In the genomic region with DNA sequence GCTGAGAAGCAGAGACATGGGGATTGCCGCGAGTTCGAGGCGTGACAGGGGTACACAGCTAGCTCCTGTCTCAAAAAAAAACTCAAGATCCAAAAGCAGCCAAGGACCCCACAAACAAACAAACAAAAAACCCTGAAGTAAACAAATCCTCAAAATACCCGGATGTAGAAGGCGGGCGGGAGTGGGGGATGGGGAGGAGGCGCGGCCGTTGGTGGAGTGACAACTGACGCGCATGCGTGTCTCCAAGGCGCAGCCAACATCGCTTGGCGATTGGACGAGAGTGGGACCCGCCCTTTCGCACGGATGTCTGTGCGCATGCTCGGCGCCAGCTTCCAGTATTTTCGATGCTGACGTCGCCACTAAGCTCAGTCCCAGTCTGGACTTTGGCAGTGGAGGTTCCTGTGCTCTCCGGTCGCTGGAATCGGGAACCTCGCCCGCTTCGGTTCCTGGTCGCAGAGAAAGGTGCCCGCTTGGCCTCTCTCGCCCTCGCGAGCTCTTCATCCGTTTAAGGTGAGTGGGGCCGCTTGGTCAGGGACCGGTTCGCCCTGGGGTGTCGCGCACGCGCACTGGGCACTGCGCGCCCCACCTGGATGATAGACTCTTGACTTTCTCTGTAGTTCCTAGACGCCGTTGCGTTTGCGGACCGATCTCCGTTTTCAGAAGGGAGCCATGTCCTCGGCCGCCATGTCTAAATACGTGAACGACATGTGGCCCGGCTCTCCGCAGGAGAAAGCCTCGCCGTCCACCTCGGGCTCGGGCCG, we compare ENCODE assay signal across 8 mouse cellular contexts. TPM values are rescaled to one million over a fixed set of nuclear protein-coding genes. Genes with fewer than 3 reads are reported as not detected.
DNase-seq lines count a peak whose midpoint lies in the region; ATAC-seq lines count a peak whose summit lies in the region.

Gene Rsrp1 (plus strand): TSS at position 335 of the 761 bp plus-strand sequence.

- H3K4me1 ChIP-seq in intestine, embryonic 14.5 days (replicated peaks; ENCODE audit: control insufficient read depth, insufficient read depth, low read length): peaks cover 15% of the 10 kb centered on the region; the same call in 1 of the 2 replicates

- DNase-seq in adrenal gland, adult (ENCODE audit: inconsistent age in 2 of 2, low spot score in 1 of 2): peak; percentile 98 to 99
- DNase-seq in embryo, embryonic 10.5 days (ENCODE audit: low spot score): peak; percentile 99
- peak; percentile 98 for DNase-seq in gastrocnemius, postnatal 25 days
- peak; percentile 96 for DNase-seq in intestine, embryonic 14.5 days (ENCODE audit: low spot score)
- DNase-seq in left cerebral cortex, postnatal 14 days (ENCODE audit: low spot score in 2 of 2): peak; percentile 98 to 99
- DNase-seq in mesoderm, embryonic 11.5 days (ENCODE audit: low read depth, low spot score): peak; percentile 99
- peak; percentile 95 to 96 for DNase-seq in right cerebral cortex, postnatal 36 days (ENCODE audit: low spot score in 2 of 2)
- peak; percentile 96 for DNase-seq in yolk sac, embryonic 10.5 days (ENCODE audit: low spot score)

- intact Hi-C loops in left cerebral cortex, postnatal 14 days (cut with DNase I): loop anchor here (2.0 to 10.0 kb wide), 2 partner anchors 71 to 951 kb away; partner anchors contain the start of genes Maco1 and Pnrc2

- H3K9ac ChIP-seq in intestine, embryonic 14.5 days (ENCODE audit: low read length): peak within 1 kb of the TSS; percentile 98

- H3K27ac ChIP-seq in intestine, embryonic 14.5 days (ENCODE audit: low read depth): peak within 1 kb of the TSS; percentile 93

- ATAC-seq in intestine, embryonic 14.5 days (replicated peaks; ENCODE audit: low FRiP score, low TSS enrichment, low read depth): peak; percentile 94

- peak within 1 kb of the TSS; percentile 93 for H3K4me2 ChIP-seq in intestine, embryonic 14.5 days (ENCODE audit: low read length)

- H3K36me3 ChIP-seq in intestine, embryonic 14.5 days (ENCODE audit: control insufficient read depth, insufficient read depth, low read length): peaks cover 38% of the 10 kb centered on the region

- no peaks in the 10 kb centered on the region for H3K27me3 ChIP-seq in intestine, embryonic 14.5 days (replicated peaks; ENCODE audit: control insufficient read depth, insufficient read depth, low read length)

- no peaks in the 10 kb centered on the region for H3K9me3 ChIP-seq in intestine, embryonic 14.5 days (ENCODE audit: control insufficient read depth, low read length)

- H3K4me3 ChIP-seq in intestine, embryonic 14.5 days (ENCODE audit: low read depth, low read length): peak within 1 kb of the TSS; percentile 100

- WGBS in intestine, embryonic 14.5 days: under 1% methylated on average over 64 of the region's 64 CpGs

RNA-seq across cellular contexts. Expression of gene Rsrp1, which starts in this region (rescaled TPM):
- 100 to 1,000 TPM; 155 to 161 TPM for total RNA-seq in gastrocnemius, postnatal 25 days (2021)
- polyA plus RNA-seq in intestine, embryonic 14.5 days (2014; fragmentation: Nextera tagmentation; extraction: Ambion mirVana): 400 and 437 TPM in 2 replicates
- total RNA-seq in left cerebral cortex, postnatal 14 days (2021): 100 to 1,000 TPM; 261 to 276 TPM

Comparison
In these comparisons a context has a peak if more than half of its experiments do, and no peak if none do; other contexts are left out.
1. Peak in every context shown above with its lines: DNase-seq, ATAC-seq, H3K4me3 ChIP-seq and H3K27ac ChIP-seq.